Mouse (Mus musculus): ENCODE results near the gene Mb. TPM values are rescaled to one million over a fixed set of nuclear protein-coding genes. Genes with fewer than 3 reads are reported as not detected.

The Mb gene
- total RNA-seq, 2 experiments from 2014 or later, result not detected

GRCm38 (mm10) chr15:76998878-76999588 lies 51.4 kb downstream of the Mb start:
- ATAC-seq (replicated peaks; ENCODE audit: low FRiP score, low TSS enrichment, poor library complexity, severe bottlenecking), result no peak

GRCm38 (mm10) chr15:76998048-76998447 lies 52.4 kb downstream of the Mb start:
- ATAC-seq (replicated peaks; ENCODE audit: low FRiP score, low TSS enrichment, poor library complexity, severe bottlenecking), result no peak

GRCm38 (mm10) chr15:76994413-76994812 lies 56.1 kb downstream of the Mb start:
- no peak for ATAC-seq (replicated peaks; ENCODE audit: low FRiP score, low TSS enrichment, poor library complexity, severe bottlenecking)

DNA sequence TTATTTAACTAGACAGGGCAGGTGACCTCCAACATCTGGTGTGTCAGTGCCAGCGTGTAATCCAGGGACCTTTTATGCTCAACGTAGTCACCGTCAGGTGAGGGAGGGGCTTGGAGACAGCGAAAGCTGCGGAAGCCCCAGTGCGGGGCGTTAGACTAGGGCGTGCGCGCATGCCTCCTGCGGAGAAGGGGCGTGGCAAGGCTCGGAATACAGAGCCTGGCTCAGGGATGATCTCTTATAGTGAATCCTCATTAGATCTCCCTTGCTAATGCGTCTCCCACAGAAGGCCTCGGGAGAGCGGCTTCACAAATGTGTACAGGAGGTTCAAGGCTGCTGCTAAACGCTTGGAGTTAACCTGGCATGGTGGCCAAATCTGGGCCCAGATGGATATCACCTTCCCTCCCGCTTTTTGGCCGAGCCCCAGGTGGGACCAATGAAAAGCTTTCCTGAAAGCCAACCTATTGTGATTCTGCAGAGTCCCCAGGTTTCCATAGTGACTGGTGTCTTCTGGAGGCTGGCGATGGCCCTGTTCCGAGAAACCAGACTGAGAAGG lies 62.9 kb downstream of the Mb start:
- ATAC-seq (replicated peaks; ENCODE audit: low FRiP score, low TSS enrichment, poor library complexity, severe bottlenecking), result no peak

DNA sequence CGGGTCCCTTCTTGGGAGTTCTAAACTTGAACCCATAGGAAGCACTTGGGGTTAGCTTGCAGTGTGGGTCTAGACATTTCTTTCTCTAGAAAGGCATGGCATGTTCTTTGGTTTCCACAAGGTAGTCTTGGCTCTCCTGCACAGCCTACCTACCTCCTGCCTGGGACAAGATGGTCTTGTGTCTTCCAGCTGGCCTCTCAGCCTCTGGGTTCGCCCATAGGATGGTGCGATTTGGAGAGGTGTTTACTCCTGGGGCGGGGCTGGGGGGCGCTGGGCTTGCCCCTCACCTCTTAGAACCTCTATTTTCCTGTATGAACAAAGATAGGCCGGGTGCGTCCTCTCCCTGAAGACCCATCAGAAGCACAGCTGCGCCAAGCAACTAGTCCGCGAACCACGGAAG lies 63.3 kb downstream of the Mb start:
- no peak for ATAC-seq (replicated peaks; ENCODE audit: low FRiP score, low TSS enrichment, poor library complexity, severe bottlenecking)

- ATAC-seq (replicated peaks; ENCODE audit: low FRiP score, low TSS enrichment, poor library complexity, severe bottlenecking), result no peak
Measured at GRCm38 (mm10) chr15:76982745-76983144, 67.7 kb downstream of the Mb start.

- ATAC-seq (replicated peaks; ENCODE audit: low FRiP score, low TSS enrichment, poor library complexity, severe bottlenecking), result no peak
Measured at GRCm38 (mm10) chr15:76979799-76980198, 70.7 kb downstream of the Mb start.

DNA sequence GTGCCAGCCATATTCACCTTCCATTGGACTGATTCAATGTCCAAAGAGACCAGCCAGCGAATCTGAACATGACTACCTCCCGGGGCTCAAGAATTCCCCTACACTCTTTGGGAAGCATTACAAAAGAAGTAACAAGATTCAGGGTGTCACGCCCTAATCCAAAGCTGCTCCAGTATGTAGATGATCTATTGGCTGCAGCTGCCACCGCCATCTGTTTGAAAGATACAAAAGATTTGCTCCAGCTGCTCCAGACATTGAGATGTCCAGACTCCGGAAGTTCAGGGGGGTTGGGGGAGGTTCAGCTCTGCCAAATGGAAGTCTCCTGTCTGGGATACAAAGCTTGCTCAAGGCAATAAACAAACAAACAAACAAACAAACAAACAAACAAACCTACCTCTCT lies 73.9 kb downstream of the Mb start:
- ATAC-seq (replicated peaks; ENCODE audit: low FRiP score, low TSS enrichment, poor library complexity, severe bottlenecking), result no peak

- ATAC-seq (replicated peaks; ENCODE audit: low FRiP score, low TSS enrichment, poor library complexity, severe bottlenecking), result no peak
Measured at GRCm38 (mm10) chr15:76973855-76974651, 76.4 kb downstream of the Mb start.

- ATAC-seq (replicated peaks; ENCODE audit: low FRiP score, low TSS enrichment, poor library complexity, severe bottlenecking), result 0 out of 2 replicates have a peak, but pooled peaks have one; percentile 18
Measured at GRCm38 (mm10) chr15:76973272-76973854, 77.1 kb downstream of the Mb start.

GRCm38 (mm10) chr15:76972661-76973060 lies 77.8 kb downstream of the Mb start:
- no peak for ATAC-seq (replicated peaks; ENCODE audit: low FRiP score, low TSS enrichment, poor library complexity, severe bottlenecking)

Other genes with a start within 250 kb of the Mb start
- 8.3 and 22.4 TPM in 2 replicates for gene Zfp251, start 179.2 kb downstream of the Mb start, total RNA-seq (2014; fragmentation: Nextera tagmentation)
- gene Zfp251, start 179.2 kb downstream of the Mb start, total RNA-seq (2017), result 11.5 and 18.4 TPM in 2 replicates
- 11.9 and 13.2 TPM in 2 replicates for gene Zfp7, start 171.4 kb downstream of the Mb start, total RNA-seq (2014; fragmentation: Nextera tagmentation)
- gene Zfp7, start 171.4 kb downstream of the Mb start, total RNA-seq (2017), result 12.8 and 14.2 TPM in 2 replicates
- not detected in 2 replicates for gene Gm49527, start 171.3 kb downstream of the Mb start, total RNA-seq (2014; fragmentation: Nextera tagmentation)
- gene Gm49527, start 171.3 kb downstream of the Mb start, total RNA-seq (2017), result not detected in 2 replicates
- gene Zfp647, start 125.2 kb downstream of the Mb start, total RNA-seq (2014; fragmentation: Nextera tagmentation), result 6.4 and 7.6 TPM in 2 replicates
- 2.3 and 4.7 TPM in 2 replicates for gene Zfp647, start 125.2 kb downstream of the Mb start, total RNA-seq (2017)
- gene 1110038F14Rik, start 102.2 kb downstream of the Mb start, total RNA-seq (2014; fragmentation: Nextera tagmentation), result 26.2 and 35.0 TPM in 2 replicates
- 33.6 and 43.2 TPM in 2 replicates for gene 1110038F14Rik, start 102.2 kb downstream of the Mb start, total RNA-seq (2017)
- gene Apol6, start 5.9 kb downstream of the Mb start, total RNA-seq (2014; fragmentation: Nextera tagmentation), result not detected in 2 replicates
- not detected in 2 replicates for gene Apol6, start 5.9 kb downstream of the Mb start, total RNA-seq (2017)